ENCODE assay signal across 9 mouse cellular contexts in the genomic region with DNA sequence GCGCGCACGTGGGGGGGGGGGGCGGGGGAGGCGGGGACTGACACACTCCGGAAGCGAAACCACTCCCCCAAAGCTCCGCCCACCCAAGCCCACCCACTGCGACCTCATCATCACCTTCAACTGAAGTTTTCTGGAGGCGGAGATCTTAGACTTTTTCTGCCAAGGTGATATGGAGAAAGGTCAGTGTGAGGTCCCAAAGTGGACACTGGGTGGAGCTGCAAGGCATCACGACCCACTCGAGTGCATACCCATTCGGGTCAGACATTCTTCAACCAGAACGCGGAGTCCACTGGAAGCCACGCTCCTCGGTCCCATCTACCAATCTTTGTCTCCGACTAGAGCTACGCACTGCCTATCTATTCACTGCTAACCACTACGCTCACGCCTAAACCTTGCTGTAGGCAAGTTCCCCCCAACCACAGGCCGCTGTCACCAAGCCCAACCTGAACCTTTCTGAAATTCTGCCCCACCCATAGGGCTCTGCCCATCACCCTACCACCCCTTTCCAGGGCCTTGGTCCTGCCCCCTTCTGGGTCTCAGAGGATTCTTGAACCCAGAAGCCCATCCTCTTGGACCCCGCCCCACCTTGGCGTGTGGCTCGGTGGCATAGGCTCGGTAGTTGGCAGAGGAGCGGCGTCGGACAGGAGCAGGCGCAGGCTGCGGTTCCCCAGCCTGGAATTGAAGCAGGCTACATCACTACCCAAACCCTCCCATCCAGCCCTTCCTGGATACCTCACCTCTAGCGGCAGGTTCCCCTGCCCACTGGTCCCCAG. TPM values are rescaled to one million over a fixed set of nuclear protein-coding genes. Genes with fewer than 3 reads are reported as not detected.
DNase-seq lines count a peak whose midpoint lies in the region; ATAC-seq and TF ChIP-seq lines count a peak whose summit lies in the region.
"Had no signal": no experiment of that assay in that cellular context is flagged by ENCODE, and none has a peak within 500 bp of the region (broad histone marks: within the 10 kb centered on the region; RNA-seq: fewer than 3 reads in every experiment).

No protein-coding gene starts in this region.

- no peaks in the 10 kb centered on the region for H3K36me3 ChIP-seq in forebrain, embryonic 13.5 days (ENCODE audit: poor library complexity, severe bottlenecking)
- no peaks in the 10 kb centered on the region for H3K36me3 ChIP-seq in intestine, embryonic 16.5 days (ENCODE audit: control insufficient read depth, insufficient read depth, low read length)

- ATAC-seq in forebrain, embryonic 13.5 days = no peak
- ATAC-seq in intestine, embryonic 16.5 days = no peak

- H3K4me2 ChIP-seq in forebrain, embryonic 13.5 days = peak overlapping the region; percentile 48
- H3K4me2 ChIP-seq in intestine, embryonic 16.5 days (ENCODE audit: low read depth, low read length) = peak overlapping the region; percentile 50

- H3K9me3 ChIP-seq in forebrain, embryonic 13.5 days (replicated peaks) = no peaks in the 10 kb centered on the region
- H3K9me3 ChIP-seq in intestine, embryonic 16.5 days (ENCODE audit: control insufficient read depth, low read length) = no peaks in the 10 kb centered on the region

- no peak overlapping the region for H3K27ac ChIP-seq in forebrain, embryonic 13.5 days
- no peak overlapping the region for H3K27ac ChIP-seq in intestine, embryonic 16.5 days (ENCODE audit: low read length)
- no peak overlapping the region for H3K27ac ChIP-seq in olfactory bulb, adult 2 months (ENCODE audit: insufficient read depth, low read depth, low read length)

- peaks cover 21% of the 10 kb centered on the region for H3K27me3 ChIP-seq in forebrain, embryonic 13.5 days
- H3K27me3 ChIP-seq in intestine, embryonic 16.5 days (replicated peaks; ENCODE audit: control insufficient read depth, insufficient read depth, low read length) = peaks cover 3% of the 10 kb centered on the region; the same call in 1 of the 2 replicates

- H3K9ac ChIP-seq in forebrain, embryonic 13.5 days = 0 out of 2 replicates have a peak overlapping the region, but pooled peaks have one; percentile 21
- peak overlapping the region; percentile 17; the same call in 1 of the 2 replicates for H3K9ac ChIP-seq in intestine, embryonic 16.5 days (ENCODE audit: low read depth, low read length)

- 36% methylated on average over 31 of the region's 32 CpGs for WGBS in forebrain, embryonic 13.5 days
- 32% methylated on average over 31 of the region's 32 CpGs for WGBS in intestine, embryonic 16.5 days
- 44% methylated on average over 32 of the region's 32 CpGs for WGBS in olfactory bulb, adult 2 months

- TF ChIP-seq POLR2A in olfactory bulb, adult 2 months (IDR thresholded peaks at IDR 0.05; ENCODE audit: insufficient read depth, low read depth, low read length) = no peak

- peak overlapping the region; percentile 25 for H3K4me3 ChIP-seq in forebrain, embryonic 13.5 days
- peak overlapping the region; percentile 34 for H3K4me3 ChIP-seq in intestine, embryonic 16.5 days (ENCODE audit: low read length)
- 0 out of 2 replicates have a peak overlapping the region, but pooled peaks have one; percentile 10 for H3K4me3 ChIP-seq in olfactory bulb, adult 2 months (ENCODE audit: insufficient read depth, low read depth, low read length)
- H3K4me3 ChIP-seq: erythroblast, embryonic 14.5 days had no signal

- peak; percentile 96 for DNase-seq in heart, adult 11 months
- no peak for DNase-seq in heart, adult 8-10 months (ENCODE audit: low spot score)
- no peak for DNase-seq in spleen, adult 12 weeks (ENCODE audit: low spot score)
- DNase-seq in adrenal gland, adult (ENCODE audit: inconsistent age in 2 of 2, low spot score in 1 of 2) = no peak
- DNase-seq in right cerebral cortex, postnatal 14 days = no peak

- no peak for TF ChIP-seq CTCF in olfactory bulb, adult 2 months (IDR thresholded peaks at IDR 0.05; ENCODE audit: insufficient read depth, low read depth, low read length)

- H3K4me1 ChIP-seq in forebrain, embryonic 13.5 days = peaks cover 16% of the 10 kb centered on the region; the same call in 1 of the 2 replicates
- H3K4me1 ChIP-seq in intestine, embryonic 16.5 days (ENCODE audit: control insufficient read depth, insufficient read depth, low read length) = peaks cover 6% of the 10 kb centered on the region; the same call in 1 of the 2 replicates
- H3K4me1 ChIP-seq in olfactory bulb, adult 2 months (ENCODE audit: control insufficient read depth, insufficient read depth, low read length) = peaks cover 11% of the 10 kb centered on the region

RNA-seq across cellular contexts. Expression of gene Tnni3, which starts 2.6 kb away (rescaled TPM):
- over 10,000 TPM in 3 of 4 experiments, 1,000 to 10,000 TPM in 1; 9,443 to 11,840 (median 11,050) TPM for total RNA-seq in heart, adult 8-10 months (2022)
- 0.89 and 4.9 TPM in 2 replicates for polyA plus RNA-seq in forebrain, embryonic 13.5 days (2015; fragmentation: Nextera tagmentation; extraction: Ambion mirVana)
- 1.6 TPM in 2 replicates for polyA plus RNA-seq in intestine, embryonic 16.5 days (2015; fragmentation: Nextera tagmentation; extraction: Ambion mirVana)
- not detected in 2 replicates for polyA plus RNA-seq in olfactory bulb, adult 2 months (2012; ENCODE audit: insufficient read depth, insufficient read length, low replicate concordance, missing spikeins)
- polyA plus RNA-seq: erythroblast, embryonic 14.5 days had no signal

RNA-seq across cellular contexts. Expression of gene Tnnt1, which starts 5.2 kb away (rescaled TPM):
- 10 to 100 TPM; 12.4 to 22.1 (median 19.0) TPM for total RNA-seq in heart, adult 8-10 months (2022)
- polyA plus RNA-seq in forebrain, embryonic 13.5 days (2015; fragmentation: Nextera tagmentation; extraction: Ambion mirVana) = 3.9 and 5.7 TPM in 2 replicates
- polyA plus RNA-seq in intestine, embryonic 16.5 days (2015; fragmentation: Nextera tagmentation; extraction: Ambion mirVana) = 23.0 and 23.2 TPM in 2 replicates
- polyA plus RNA-seq in olfactory bulb, adult 2 months (2012; ENCODE audit: insufficient read depth, insufficient read length, low replicate concordance, missing spikeins) = not detected in 2 replicates

RNA-seq across cellular contexts. Expression of gene Dnaaf3, which starts 10.8 kb away (rescaled TPM):
- 1 to 10 TPM; 2.3 to 3.0 (median 2.6) TPM for total RNA-seq in heart, adult 8-10 months (2022)
- polyA plus RNA-seq in forebrain, embryonic 13.5 days (2015; fragmentation: Nextera tagmentation; extraction: Ambion mirVana) = 1.4 and 2.0 TPM in 2 replicates
- 1.1 and 1.3 TPM in 2 replicates for polyA plus RNA-seq in intestine, embryonic 16.5 days (2015; fragmentation: Nextera tagmentation; extraction: Ambion mirVana)
- polyA plus RNA-seq in olfactory bulb, adult 2 months (2012; ENCODE audit: insufficient read depth, insufficient read length, low replicate concordance, missing spikeins) = not detected in 2 replicates

RNA-seq across cellular contexts. Expression of gene Ppp1r12c, which starts 19.9 kb away (rescaled TPM):
- 10 to 100 TPM; 55.6 to 74.8 (median 61.6) TPM for total RNA-seq in heart, adult 8-10 months (2022)
- 33.8 and 36.8 TPM in 2 replicates for polyA plus RNA-seq in forebrain, embryonic 13.5 days (2015; fragmentation: Nextera tagmentation; extraction: Ambion mirVana)
- 17.0 and 17.3 TPM in 2 replicates for polyA plus RNA-seq in intestine, embryonic 16.5 days (2015; fragmentation: Nextera tagmentation; extraction: Ambion mirVana)
- not detected in 2 replicates for polyA plus RNA-seq in olfactory bulb, adult 2 months (2012; ENCODE audit: insufficient read depth, insufficient read length, low replicate concordance, missing spikeins)

RNA-seq across cellular contexts. Expression of gene Syt5, which starts 25.9 kb away (rescaled TPM):
- total RNA-seq in heart, adult 8-10 months (2022) = 1 to 10 TPM in 1 of 4 experiments, under 1 TPM in 3; 0.50 to 1.0 (median 0.83) TPM
- polyA plus RNA-seq in forebrain, embryonic 13.5 days (2015; fragmentation: Nextera tagmentation; extraction: Ambion mirVana) = 64.0 and 86.3 TPM in 2 replicates
- polyA plus RNA-seq in intestine, embryonic 16.5 days (2015; fragmentation: Nextera tagmentation; extraction: Ambion mirVana) = 5.9 and 6.8 TPM in 2 replicates
- not detected in 2 replicates for polyA plus RNA-seq in olfactory bulb, adult 2 months (2012; ENCODE audit: insufficient read depth, insufficient read length, low replicate concordance, missing spikeins)
